Mouse (Mus musculus) lung, embryonic 14.5 days (tissue): ENCODE data around the gene Eci3. TPM values are rescaled to one million over a fixed set of nuclear protein-coding genes. Genes with fewer than 3 reads are reported as not detected.
"Not testable (repeated sequence)": the region's sequence is repeated elsewhere in the genome, so short reads cannot be mapped to it uniquely, and the experiment has no call there.

Experiments used
- ATAC-seq: fragments of 200-750 bp; cut with Nextera tagmentation; 2 replicates; pipeline ENCODE4 v1.8.0; 2017; ENCODE audit warnings: mild to moderate bottlenecking, moderate TSS enrichment, moderate library complexity; ENCODE audit not compliant: insufficient read depth
- DNase-seq: peaks from one replicate; pipeline ENCODE4 v3.0.0-alpha.2; 2015
- H3K27ac ChIP-seq: fragments of 300-500 bp; sonication (generic); 2 replicates; pipeline ENCODE4 v1.5.1; 2014; ENCODE audit warnings: low read depth, mild to moderate bottlenecking, moderate library complexity
- H3K27me3 ChIP-seq: fragments of 300-500 bp; sonication (generic); 2 replicates; pipeline ENCODE4 v1.6.1; 2014; ENCODE audit warnings: low read length, control low read depth; ENCODE audit not compliant: insufficient read depth
- H3K36me3 ChIP-seq: fragments of 300-500 bp; sonication (generic); 2 replicates; pipeline ENCODE4 v1.6.1; 2014; ENCODE audit warnings: control low read depth; ENCODE audit not compliant: insufficient read depth
- H3K4me1 ChIP-seq: fragments of 300-500 bp; sonication (generic); 2 replicates; pipeline ENCODE4 v1.6.1; 2014; ENCODE audit warnings: antibody characterized with exemption, control low read depth; ENCODE audit not compliant: insufficient read depth
- H3K4me2 ChIP-seq: fragments of 300-500 bp; sonication (generic); 2 replicates; pipeline ENCODE4 v1.6.1; 2014; ENCODE audit warnings: mild to moderate bottlenecking
- H3K4me3 ChIP-seq: fragments of 300-500 bp; sonication (generic); 2 replicates; pipeline ENCODE4 v1.5.1; 2014; ENCODE audit warnings: low read depth, low read length
- H3K9ac ChIP-seq: fragments of 300-500 bp; sonication (generic); 2 replicates; pipeline ENCODE4 v1.6.1; 2014
- H3K9me3 ChIP-seq: fragments of 300-500 bp; sonication (generic); 2 replicates; pipeline ENCODE4 v1.6.1; 2016; ENCODE audit warnings: low read depth, low read length, control low read depth
- CTCF ChIP-seq: IDR thresholded peaks from 2 replicates; pipeline ENCODE4 v1.5.1; 2016; ENCODE audit warnings: antibody characterized with exemption, low read depth
- WGBS: fragments of 180-500 bp; shearing (Covaris S2); extraction: QIAGEN DNeasy Blood & Tissue Kit; methylation state at CpG from one replicate; pipeline ENCODE4 v1.1.7; 2014; 5-methylcytosine and 5-hydroxymethylcytosine counted together
- polyA plus RNA-seq: library from polyadenylated mRNA; unstranded; fragments of >200 nt; fragmentation: Nextera tagmentation; extraction: Ambion mirVana; gene quantifications from 2 replicates; pipeline ENCODE4 v1.2.1, GENCODE M21; 2014

Eci3 gene
- polyA plus RNA-seq, 1 experiment from 2014 or later: 0.45 TPM

DNA sequence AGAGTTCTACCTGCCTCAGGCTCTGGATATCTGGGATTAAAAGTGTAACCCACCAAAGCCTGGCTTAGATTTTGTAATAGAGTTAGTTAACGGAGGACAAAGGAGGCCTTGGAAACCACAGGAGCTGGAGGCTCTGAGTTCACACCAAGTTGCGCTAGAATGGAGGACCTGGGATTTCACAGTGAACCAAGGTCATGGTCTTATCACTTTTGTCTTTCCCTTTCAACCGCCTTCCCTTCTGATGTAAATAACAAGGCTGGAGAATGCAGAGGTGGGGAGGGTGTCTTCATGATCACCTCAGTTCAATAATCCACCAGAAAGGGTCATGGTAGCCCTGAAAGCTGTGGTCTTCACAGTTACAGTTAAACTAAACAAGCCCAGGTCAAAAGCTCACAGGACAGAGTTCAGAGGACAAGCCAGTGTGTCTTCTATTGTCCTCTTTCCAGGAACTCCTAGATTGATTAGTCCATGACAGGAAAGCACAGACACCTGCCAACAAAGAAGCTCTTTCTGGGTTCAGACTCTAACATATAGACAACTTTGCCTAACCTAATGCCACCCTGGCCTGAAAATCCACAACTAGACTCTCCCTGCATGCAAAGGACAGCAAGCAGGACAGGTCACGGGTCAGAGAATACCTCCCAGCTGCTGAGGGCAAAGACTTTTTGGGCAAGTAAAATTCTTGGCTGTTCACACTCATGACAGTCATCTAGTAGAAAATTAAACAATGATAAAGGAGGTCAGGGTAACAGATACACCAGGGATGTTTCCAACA is 2.4 kb downstream of the Eci3 start:
- H3K36me3 ChIP-seq: no peaks in the 10 kb centered on the region
- no peak for DNase-seq
- H3K9ac ChIP-seq: no peak overlapping the region
- H3K9me3 ChIP-seq: no peaks in the 10 kb centered on the region
- H3K4me1 ChIP-seq: peaks cover 3% of the 10 kb centered on the region
- no peak overlapping the region for H3K27ac ChIP-seq
- ATAC-seq: no peak
- H3K27me3 ChIP-seq: peaks cover 7% of the 10 kb centered on the region; the same call in 1 of the 2 replicates
- no peak for TF ChIP-seq CTCF
- H3K4me2 ChIP-seq: no peak overlapping the region
- H3K4me3 ChIP-seq: no peak overlapping the region
- 75% methylated on average over 4 of the region's 4 CpGs for WGBS

DNA sequence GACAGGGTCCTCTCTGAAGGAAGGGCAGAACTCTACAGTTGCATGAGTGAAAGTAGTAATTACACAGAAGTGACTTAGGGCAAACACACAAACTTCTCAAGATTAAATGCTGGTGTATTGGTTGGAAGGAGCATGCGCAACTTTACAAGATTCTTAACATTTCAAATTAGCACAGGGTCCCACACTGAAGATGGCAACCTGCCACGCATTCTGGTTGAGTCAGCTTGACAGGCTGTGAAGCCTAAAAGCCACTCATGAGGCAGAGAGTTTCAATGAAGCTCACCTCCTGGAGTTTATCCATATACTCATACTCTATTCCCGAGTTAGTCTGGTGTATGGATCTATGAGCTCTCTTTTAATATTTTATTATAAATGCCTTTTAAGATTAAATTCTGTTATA is 5.5 kb downstream of the Eci3 start:
- H3K4me3 ChIP-seq, H3K9ac ChIP-seq, DNase-seq, H3K4me2 ChIP-seq, H3K27ac ChIP-seq, H3K36me3 ChIP-seq, ATAC-seq, H3K27me3 ChIP-seq, H3K9me3 ChIP-seq, H3K4me1 ChIP-seq: not testable (repeated sequence)
- 83% methylated on average over 3 of the region's 3 CpGs for WGBS

DNA sequence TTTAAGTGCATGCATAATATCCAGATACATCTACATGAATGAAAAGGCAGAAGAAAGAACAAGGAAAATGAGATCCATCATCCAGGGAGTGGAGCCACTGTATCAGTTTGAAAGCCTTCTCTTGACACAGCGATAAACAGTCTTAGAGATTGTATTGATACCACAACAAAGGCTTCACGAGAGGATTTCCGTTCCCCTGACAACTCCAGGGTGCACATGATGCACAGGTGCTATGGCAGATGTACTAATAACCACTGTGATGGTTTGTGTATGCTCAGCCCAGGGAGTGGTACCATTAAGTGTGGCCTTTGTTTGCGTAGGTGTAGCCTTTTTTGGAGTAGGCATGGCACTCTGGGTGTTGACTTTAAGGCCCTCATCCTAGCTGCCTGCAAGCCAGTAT is 6.7 kb downstream of the Eci3 start:
- Histone ChIP-seq H3K36me3 (no peaks in the 10 kb centered on the region), H3K9ac (no peak overlapping the region), H3K9me3 (no peaks in the 10 kb centered on the region), H3K27ac (no peak overlapping the region), H3K4me3 (no peak overlapping the region), H3K4me2 (no peak overlapping the region), H3K4me1 (no peaks in the 10 kb centered on the region), H3K27me3 (no peaks in the 10 kb centered on the region)
- ATAC-seq (no peak), DNase-seq (no peak)
- TF ChIP-seq CTCF: no peak
- WGBS: 65% methylated on average over 4 of the region's 4 CpGs

DNA sequence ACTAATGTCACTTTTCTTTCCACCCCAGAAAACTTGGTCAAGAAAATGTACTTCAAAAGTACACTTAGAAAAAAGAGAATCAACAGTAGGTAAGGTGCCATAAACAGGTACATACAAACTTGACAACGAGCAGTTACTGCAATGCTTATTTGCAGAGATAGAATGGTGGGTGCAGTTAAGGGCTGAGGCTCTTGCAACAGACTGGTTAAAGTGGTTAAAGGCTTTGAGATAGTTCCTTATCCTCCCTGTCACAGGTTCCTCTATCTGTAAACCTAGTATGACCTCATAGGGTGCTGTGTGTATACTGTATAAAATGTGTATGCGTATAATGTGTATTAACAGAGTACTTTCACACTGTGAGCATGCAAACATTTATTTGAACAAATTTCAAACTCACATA is 12.2 kb downstream of the Eci3 start:
- not testable (repeated sequence) for H3K27ac ChIP-seq, H3K9ac ChIP-seq, H3K9me3 ChIP-seq, H3K27me3 ChIP-seq, H3K4me3 ChIP-seq, H3K4me2 ChIP-seq, ATAC-seq, H3K36me3 ChIP-seq, DNase-seq, H3K4me1 ChIP-seq
- 84% methylated on average over 2 of the region's 2 CpGs for WGBS

DNA sequence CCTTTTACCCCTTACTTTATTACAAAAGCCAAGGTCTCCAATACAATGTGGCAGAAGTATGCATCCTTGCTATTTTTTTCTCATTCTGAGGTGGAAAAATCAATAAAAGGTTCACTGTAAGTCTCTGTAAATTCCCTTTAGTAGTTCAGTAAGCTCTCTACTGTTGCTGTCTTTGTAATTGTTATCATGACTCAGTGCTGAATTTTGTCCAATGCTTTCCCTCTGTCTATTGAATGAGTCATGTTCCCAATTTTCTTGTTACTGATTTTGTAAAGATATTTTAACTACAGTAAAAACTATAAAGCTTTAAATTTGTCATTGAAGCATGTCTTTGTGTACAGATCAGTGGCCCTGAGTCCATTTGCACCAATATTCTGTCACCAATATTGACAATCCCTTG is 21.2 kb downstream of the Eci3 start:
- H3K36me3 ChIP-seq: no peaks in the 10 kb centered on the region
- no peak for ATAC-seq

DNA sequence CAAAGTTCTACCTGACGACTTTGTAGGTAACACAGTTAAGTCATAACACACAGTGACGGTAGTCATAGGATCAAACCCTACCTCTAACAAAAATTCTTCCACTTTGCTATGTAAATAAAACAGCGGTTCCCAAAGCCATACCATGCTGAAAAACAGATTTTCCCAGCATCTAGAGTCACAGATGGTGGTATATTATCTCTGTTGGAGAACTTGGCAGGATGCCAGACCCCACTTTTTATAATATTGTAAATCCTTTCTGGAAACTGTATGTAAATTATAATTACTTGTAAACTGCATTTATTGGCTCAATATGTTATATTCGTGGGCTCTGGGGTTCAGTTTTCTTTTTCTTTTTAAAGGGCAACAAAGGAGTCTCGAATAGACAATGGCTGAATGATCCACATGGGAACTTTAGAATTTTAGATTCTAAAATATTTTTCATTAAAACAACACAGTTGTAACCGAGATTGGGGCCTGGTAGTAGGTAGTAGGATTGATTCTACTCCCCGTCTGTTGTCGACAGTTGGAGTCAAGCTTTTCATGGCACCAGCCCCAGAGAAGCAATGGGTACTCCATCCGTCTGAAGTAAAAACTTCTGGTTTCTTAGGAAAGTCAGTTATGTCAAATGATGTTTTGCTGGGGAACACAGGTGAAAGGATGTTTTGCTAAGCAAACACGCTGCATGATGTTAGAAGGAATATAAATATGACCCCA is 28.5 kb downstream of the Eci3 start:
- ATAC-seq (no peak), DNase-seq (peak; percentile 67)
- H3K36me3 ChIP-seq: no peaks in the 10 kb centered on the region
- H3K9me3 ChIP-seq: no peaks in the 10 kb centered on the region
- WGBS: 63% methylated on average over 10 of the region's 10 CpGs
- no peak overlapping the region for H3K27ac ChIP-seq
- H3K27me3 ChIP-seq: no peaks in the 10 kb centered on the region
- H3K4me1 ChIP-seq: no peaks in the 10 kb centered on the region
- no peak overlapping the region for H3K4me2 ChIP-seq
- no peak overlapping the region for H3K9ac ChIP-seq
- no peak overlapping the region for H3K4me3 ChIP-seq
- no peak for TF ChIP-seq CTCF

More for the DNA sequence above, 21.2 kb downstream of the Eci3 start:
- no peak overlapping the region for H3K4me3 ChIP-seq
- no peak for TF ChIP-seq CTCF
- no peak overlapping the region for H3K4me2 ChIP-seq
- no peaks in the 10 kb centered on the region for H3K9me3 ChIP-seq
- H3K27me3 ChIP-seq: no peaks in the 10 kb centered on the region
- H3K27ac ChIP-seq: no peak overlapping the region
- no peak overlapping the region for H3K9ac ChIP-seq
- no peaks in the 10 kb centered on the region for H3K4me1 ChIP-seq
- no peak for DNase-seq

DNA sequence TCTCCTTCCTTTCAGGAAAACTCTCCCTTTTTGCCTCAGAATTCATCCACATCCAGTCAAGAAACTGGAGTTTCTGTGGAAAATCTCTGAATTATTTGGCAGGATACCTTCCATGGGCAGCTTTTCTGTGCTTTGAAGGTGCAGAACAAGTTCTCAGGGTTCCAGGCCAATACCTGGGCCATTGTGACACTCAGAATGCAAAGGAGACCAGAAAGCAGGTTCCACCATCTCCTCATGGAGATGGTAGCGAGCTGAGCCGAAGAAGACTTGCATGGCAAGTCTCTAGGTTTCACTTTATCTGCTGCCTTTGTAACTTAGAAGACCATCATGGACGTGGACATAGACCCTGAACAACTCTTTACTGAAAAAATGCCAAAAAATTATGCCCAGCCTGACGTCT is 39.4 kb downstream of the Eci3 start, which contains the start of the genes Fam217a and 4933417A18Rik:
Fam217a (minus strand) TSS at position 101 of the 400 bp plus-strand sequence.
4933417A18Rik (plus strand) TSS at position 200 of the 400 bp plus-strand sequence.
- 71% methylated on average over 4 of the region's 4 CpGs for WGBS
- ATAC-seq (no peak), DNase-seq (no peak)
- Histone ChIP-seq H3K9me3 (no peaks in the 10 kb centered on the region), H3K4me3 (no peak within 1 kb of the TSS), H3K4me2 (no peak within 1 kb of the TSS), H3K9ac (no peak within 1 kb of the TSS), H3K27ac (no peak within 1 kb of the TSS), H3K4me1 (no peaks in the 10 kb centered on the region), H3K36me3 (no peaks in the 10 kb centered on the region), H3K27me3 (no peaks in the 10 kb centered on the region)
- TF ChIP-seq CTCF: no peak
